In the genomic region with DNA sequence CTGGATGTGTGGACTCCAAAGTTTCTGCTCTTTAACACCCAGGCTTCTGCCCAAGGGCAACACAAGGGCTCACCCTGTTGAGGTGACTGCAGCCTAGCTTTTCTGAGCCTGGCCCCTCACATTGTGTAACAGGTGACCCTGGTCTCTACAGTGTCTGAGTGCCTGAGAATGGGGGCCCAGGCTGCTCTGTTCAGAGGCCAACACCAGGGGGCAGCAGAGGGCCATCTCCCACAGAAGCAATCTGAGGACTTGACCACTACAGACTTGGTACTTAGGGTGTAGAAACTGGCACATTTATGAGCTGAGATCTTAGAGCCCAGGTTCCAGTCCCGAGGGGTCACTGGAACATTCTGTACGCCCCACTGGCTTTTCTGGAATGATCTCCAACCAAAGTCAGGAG, we compare ENCODE assay signal across 7 mouse cellular contexts. TPM values are rescaled to one million over a fixed set of nuclear protein-coding genes. Genes with fewer than 3 reads are reported as not detected.
DNase-seq lines count a peak whose midpoint lies in the region; ATAC-seq lines count a peak whose summit lies in the region.

No protein-coding gene starts in this region.

- H3K36me3 ChIP-seq in intestine, embryonic 15.5 days = no peaks in the 10 kb centered on the region
- H3K36me3 ChIP-seq in midbrain, embryonic 12.5 days = no peaks in the 10 kb centered on the region

- WGBS in intestine, embryonic 15.5 days = 22% methylated on average over 2 of the region's 2 CpGs
- 9% methylated on average over 2 of the region's 2 CpGs for WGBS in midbrain, embryonic 12.5 days

- ATAC-seq in activated CD4-positive, CD25-positive, alpha-beta regulatory T cell, adult 4 months = peak; percentile 36
- peak; percentile 65 for ATAC-seq in intestine, embryonic 15.5 days
- peak; percentile 62 for ATAC-seq in midbrain, embryonic 12.5 days (ENCODE audit: low FRiP score, low read depth)

- H3K27ac ChIP-seq in intestine, embryonic 15.5 days = no peak overlapping the region
- no peak overlapping the region for H3K27ac ChIP-seq in midbrain, embryonic 12.5 days (replicated peaks)

- no peaks in the 10 kb centered on the region for H3K27me3 ChIP-seq in intestine, embryonic 15.5 days (replicated peaks)
- peaks cover 29% of the 10 kb centered on the region for H3K27me3 ChIP-seq in midbrain, embryonic 12.5 days

- H3K9me3 ChIP-seq in intestine, embryonic 15.5 days = no peaks in the 10 kb centered on the region
- no peaks in the 10 kb centered on the region for H3K9me3 ChIP-seq in midbrain, embryonic 12.5 days

- no peak overlapping the region for H3K4me3 ChIP-seq in intestine, embryonic 15.5 days (replicated peaks)
- H3K4me3 ChIP-seq in midbrain, embryonic 12.5 days = no peak overlapping the region

- DNase-seq in cerebellum, postnatal 36 days = peak; percentile 88 to 90
- peak; percentile 87 for DNase-seq in gastrocnemius, postnatal 10 days
- DNase-seq in left cerebral cortex, postnatal 25 days (ENCODE audit: low spot score in 2 of 2) = peak; percentile 79
- DNase-seq in spleen, adult 12 weeks (ENCODE audit: low spot score) = peak; percentile 61

- intact Hi-C loops in left cerebral cortex, postnatal 25 days (cut with DNase I) = loop anchor here (2.0 to 5.0 kb wide), 2 partner anchors 112 to 506 kb away; no protein-coding TSS in a partner anchor

- H3K4me2 ChIP-seq in intestine, embryonic 15.5 days (replicated peaks) = no peak overlapping the region
- H3K4me2 ChIP-seq in midbrain, embryonic 12.5 days (replicated peaks) = no peak overlapping the region

- H3K9ac ChIP-seq in intestine, embryonic 15.5 days = no peak overlapping the region
- H3K9ac ChIP-seq in midbrain, embryonic 12.5 days (replicated peaks) = no peak overlapping the region

- H3K4me1 ChIP-seq in intestine, embryonic 15.5 days (replicated peaks) = peaks cover 5% of the 10 kb centered on the region; the same call in 1 of the 2 replicates
- peaks cover 8% of the 10 kb centered on the region; the same call in 1 of the 2 replicates for H3K4me1 ChIP-seq in midbrain, embryonic 12.5 days

RNA-seq across cellular contexts. Expression of gene Bfsp2, which starts 10.2 kb away (rescaled TPM):
- polyA plus RNA-seq in activated CD4-positive, CD25-positive, alpha-beta regulatory T cell, adult 4 months (2017; shearing (Covaris generic)) = 1 to 10 TPM in 1 of 2 experiments, under 1 TPM in 1; 0.97 to 2.4 TPM
- 1 to 10 TPM in 1 of 2 experiments, under 1 TPM in 1; 0.72 to 1.1 TPM for total RNA-seq in gastrocnemius, postnatal 10 days (2021)
- 0.19 and 0.76 TPM in 2 replicates for polyA plus RNA-seq in intestine, embryonic 15.5 days (2015; fragmentation: Nextera tagmentation; extraction: Ambion mirVana)
- 1 to 10 TPM; 4.3 to 5.5 TPM for total RNA-seq in left cerebral cortex, postnatal 25 days (2021)
- polyA plus RNA-seq in midbrain, embryonic 12.5 days (2016; fragmentation: Nextera tagmentation; extraction: Ambion mirVana) = 2.4 and 5.5 TPM in 2 replicates
